Comparison of ENCODE assay signal across 8 mouse cellular contexts in the genomic region with DNA sequence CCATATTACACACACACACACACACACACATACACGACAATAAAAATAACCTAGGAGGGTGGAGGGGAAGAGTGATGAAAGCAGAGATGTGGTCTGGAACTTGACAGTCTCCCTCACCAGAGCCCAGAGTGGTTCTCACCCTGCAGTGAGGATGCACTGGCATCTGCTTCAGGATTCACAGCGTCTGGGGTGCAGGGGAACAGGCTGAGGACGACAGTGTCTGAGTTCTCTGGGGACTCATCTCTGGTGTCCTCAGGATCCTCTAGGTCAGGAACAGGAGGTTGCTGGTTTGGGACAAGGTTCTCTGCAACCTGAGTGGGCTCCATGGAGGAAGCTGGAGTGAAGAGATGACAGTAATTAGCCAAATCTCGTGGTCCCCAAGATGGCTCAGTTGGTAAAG. TPM values are rescaled to one million over a fixed set of nuclear protein-coding genes. Genes with fewer than 3 reads are reported as not detected.
DNase-seq lines count a peak whose midpoint lies in the region; ATAC-seq and TF ChIP-seq lines count a peak whose summit lies in the region.
"Had no signal": no experiment of that assay in that cellular context is flagged by ENCODE, and none has a peak within 500 bp of the region (broad histone marks: within the 10 kb centered on the region; RNA-seq: fewer than 3 reads in every experiment).

No protein-coding gene starts in this region.

- TF ChIP-seq CTCF in lung, postnatal 0 days (IDR thresholded peaks at IDR 0.05), result no peak
- no peak for TF ChIP-seq CTCF in forebrain, postnatal 0 days (IDR thresholded peaks at IDR 0.05; ENCODE audit: low read depth)
- TF ChIP-seq CTCF in stomach, postnatal 0 days (IDR thresholded peaks at IDR 0.05; ENCODE audit: low read depth), result no peak

- peaks cover 14% of the 10 kb centered on the region; the same call in 1 of the 2 replicates for H3K4me1 ChIP-seq in lung, postnatal 0 days (ENCODE audit: insufficient read depth, low read depth, low read length)
- peaks cover 16% of the 10 kb centered on the region for H3K4me1 ChIP-seq in forebrain, postnatal 0 days (ENCODE audit: insufficient read depth)
- peaks cover 48% of the 10 kb centered on the region for H3K4me1 ChIP-seq in liver, embryonic 12.5 days
- H3K4me1 ChIP-seq in stomach, postnatal 0 days (replicated peaks; ENCODE audit: control insufficient read depth, insufficient read depth), result peaks cover 2% of the 10 kb centered on the region; the same call in 1 of the 2 replicates

- no peaks in the 10 kb centered on the region for H3K9me3 ChIP-seq in lung, postnatal 0 days (ENCODE audit: low read length)
- H3K9me3 ChIP-seq in forebrain, postnatal 0 days (ENCODE audit: low read length), result no peaks in the 10 kb centered on the region
- no peaks in the 10 kb centered on the region for H3K9me3 ChIP-seq in liver, embryonic 12.5 days (replicated peaks)
- H3K9me3 ChIP-seq in stomach, postnatal 0 days (ENCODE audit: control insufficient read depth, low read length), result no peaks in the 10 kb centered on the region

- H3K4me3 ChIP-seq in lung, postnatal 0 days (ENCODE audit: low read depth, low read length), result peak overlapping the region; percentile 45; the same call in 1 of the 2 replicates
- no peak overlapping the region for H3K4me3 ChIP-seq in forebrain, postnatal 0 days (ENCODE audit: low read depth, low read length)
- H3K4me3 ChIP-seq in liver, embryonic 12.5 days, result peak overlapping the region; percentile 84
- no peak overlapping the region for H3K4me3 ChIP-seq in stomach, postnatal 0 days (ENCODE audit: low read depth, low read length)

- ATAC-seq in lung, postnatal 0 days, result no peak
- no peak for ATAC-seq in forebrain, postnatal 0 days
- ATAC-seq in liver, embryonic 12.5 days, result no peak
- ATAC-seq in stomach, postnatal 0 days (ENCODE audit: low FRiP score, low TSS enrichment), result no peak

- H3K27ac ChIP-seq in lung, postnatal 0 days (ENCODE audit: low read length), result no peak overlapping the region
- H3K27ac ChIP-seq in forebrain, postnatal 0 days (ENCODE audit: low read depth, low read length), result no peak overlapping the region
- H3K27ac ChIP-seq in liver, embryonic 12.5 days, result peak overlapping the region; percentile 85
- no peak overlapping the region for H3K27ac ChIP-seq in stomach, postnatal 0 days (replicated peaks)

- peak overlapping the region; percentile 63; the same call in 1 of the 2 replicates for H3K4me2 ChIP-seq in lung, postnatal 0 days (replicated peaks; ENCODE audit: low read depth, low read length)
- peak overlapping the region; percentile 67; the same call in 1 of the 2 replicates for H3K4me2 ChIP-seq in forebrain, postnatal 0 days (ENCODE audit: low read depth)
- peak overlapping the region; percentile 81 for H3K4me2 ChIP-seq in liver, embryonic 12.5 days
- H3K4me2 ChIP-seq in stomach, postnatal 0 days (replicated peaks; ENCODE audit: low read depth), result peak overlapping the region; percentile 60

- WGBS in lung, postnatal 0 days, result 71% methylated on average over 4 of the region's 4 CpGs
- 84% methylated on average over 4 of the region's 4 CpGs for WGBS in forebrain, postnatal 0 days
- 58% methylated on average over 4 of the region's 4 CpGs for WGBS in liver, embryonic 12.5 days (ENCODE audit: insufficient replicate concordance)
- WGBS in stomach, postnatal 0 days, result 74% methylated on average over 4 of the region's 4 CpGs

- no peaks in the 10 kb centered on the region for H3K27me3 ChIP-seq in lung, postnatal 0 days (replicated peaks; ENCODE audit: insufficient read depth, low read length)
- H3K27me3 ChIP-seq in forebrain, postnatal 0 days (ENCODE audit: insufficient read depth, low read length), result no peaks in the 10 kb centered on the region
- H3K27me3 ChIP-seq in liver, embryonic 12.5 days (replicated peaks), result no peaks in the 10 kb centered on the region
- no peaks in the 10 kb centered on the region for H3K27me3 ChIP-seq in stomach, postnatal 0 days (ENCODE audit: control insufficient read depth, insufficient read depth, low read length)

- no peak for DNase-seq in lung, postnatal 0 days (ENCODE audit: low spot score)
- no peak for DNase-seq in lung, postnatal 25 days (ENCODE audit: low spot score)
- DNase-seq in forebrain, postnatal 0 days, result no peak
- DNase-seq in stomach, postnatal 0 days (ENCODE audit: low spot score), result no peak
- no peak for DNase-seq in cerebellum, postnatal 4 days (ENCODE audit: low spot score in 2 of 2)
- no peak for DNase-seq in cerebellum, adult 11 months
- DNase-seq: left cerebral cortex, postnatal 4 days had no signal

- no peak for TF ChIP-seq EP300 in lung, postnatal 0 days (IDR thresholded peaks at IDR 0.05)
- no peak for TF ChIP-seq EP300 in stomach, postnatal 0 days (optimal IDR thresholded peaks at IDR 0.05)

- peaks cover 4% of the 10 kb centered on the region; the same call in 1 of the 2 replicates for H3K36me3 ChIP-seq in lung, postnatal 0 days (ENCODE audit: insufficient read depth, low read length)
- peaks cover 32% of the 10 kb centered on the region; the same call in 1 of the 2 replicates for H3K36me3 ChIP-seq in forebrain, postnatal 0 days (ENCODE audit: insufficient read depth)
- peaks cover 62% of the 10 kb centered on the region for H3K36me3 ChIP-seq in liver, embryonic 12.5 days
- H3K36me3 ChIP-seq in stomach, postnatal 0 days (ENCODE audit: control insufficient read depth, insufficient read depth, low read length), result peaks cover 8% of the 10 kb centered on the region

- H3K9ac ChIP-seq in lung, postnatal 0 days (replicated peaks; ENCODE audit: low read depth), result no peak overlapping the region
- no peak overlapping the region; the same call in 1 of the 2 replicates for H3K9ac ChIP-seq in forebrain, postnatal 0 days
- peak overlapping the region; percentile 78 for H3K9ac ChIP-seq in liver, embryonic 12.5 days
- H3K9ac ChIP-seq in stomach, postnatal 0 days (ENCODE audit: low read length), result no peak overlapping the region

RNA-seq across cellular contexts. Expression of gene Rfxank, which starts 1.1 kb away (rescaled TPM):
- 11.9 and 12.7 TPM in 2 replicates for polyA plus RNA-seq in lung, postnatal 0 days (2015; fragmentation: Nextera tagmentation; extraction: Ambion mirVana)
- 8.5 and 10.2 TPM in 2 replicates for total RNA-seq in forebrain, postnatal 0 days (2014; rRNA removed)
- 6.0 and 7.9 TPM in 2 replicates for polyA plus RNA-seq in forebrain, postnatal 0 days (2015; fragmentation: Nextera tagmentation; extraction: Ambion mirVana)
- polyA plus RNA-seq in liver, embryonic 12.5 days (2016; fragmentation: Nextera tagmentation; extraction: Ambion mirVana), result 9.6 and 9.8 TPM in 2 replicates
- 8.9 and 9.8 TPM in 2 replicates for polyA plus RNA-seq in stomach, postnatal 0 days (2015; fragmentation: Nextera tagmentation; extraction: Ambion mirVana)

RNA-seq across cellular contexts. Expression of gene Borcs8, which starts 1.4 kb away (rescaled TPM):
- polyA plus RNA-seq in lung, postnatal 0 days (2015; fragmentation: Nextera tagmentation; extraction: Ambion mirVana), result 33.4 and 34.2 TPM in 2 replicates
- 59.3 and 74.9 TPM in 2 replicates for total RNA-seq in forebrain, postnatal 0 days (2014; rRNA removed)
- 56.5 and 64.4 TPM in 2 replicates for polyA plus RNA-seq in forebrain, postnatal 0 days (2015; fragmentation: Nextera tagmentation; extraction: Ambion mirVana)
- 25.1 and 28.8 TPM in 2 replicates for polyA plus RNA-seq in liver, embryonic 12.5 days (2016; fragmentation: Nextera tagmentation; extraction: Ambion mirVana)
- polyA plus RNA-seq in stomach, postnatal 0 days (2015; fragmentation: Nextera tagmentation; extraction: Ambion mirVana), result 30.1 and 30.5 TPM in 2 replicates

RNA-seq across cellular contexts. Expression of gene Mef2b, which starts 1.6 kb away (rescaled TPM):
- 0.11 and 0.29 TPM in 2 replicates for polyA plus RNA-seq in lung, postnatal 0 days (2015; fragmentation: Nextera tagmentation; extraction: Ambion mirVana)
- total RNA-seq in forebrain, postnatal 0 days (2014; rRNA removed), result 0.90 TPM in 1 of 2 replicates, not detected in the other
- 1.3 and 1.7 TPM in 2 replicates for polyA plus RNA-seq in forebrain, postnatal 0 days (2015; fragmentation: Nextera tagmentation; extraction: Ambion mirVana)
- polyA plus RNA-seq in liver, embryonic 12.5 days (2016; fragmentation: Nextera tagmentation; extraction: Ambion mirVana), result 0.23 and 0.36 TPM in 2 replicates
- 0.10 TPM in 1 of 2 replicates, not detected in the other for polyA plus RNA-seq in stomach, postnatal 0 days (2015; fragmentation: Nextera tagmentation; extraction: Ambion mirVana)

RNA-seq across cellular contexts. Expression of gene Nr2c2ap, which starts 6.8 kb away (rescaled TPM):
- 27.8 and 32.0 TPM in 2 replicates for polyA plus RNA-seq in lung, postnatal 0 days (2015; fragmentation: Nextera tagmentation; extraction: Ambion mirVana)
- 6.6 and 7.2 TPM in 2 replicates for total RNA-seq in forebrain, postnatal 0 days (2014; rRNA removed)
- polyA plus RNA-seq in forebrain, postnatal 0 days (2015; fragmentation: Nextera tagmentation; extraction: Ambion mirVana), result 55.9 and 58.0 TPM in 2 replicates
- 30.9 and 33.0 TPM in 2 replicates for polyA plus RNA-seq in liver, embryonic 12.5 days (2016; fragmentation: Nextera tagmentation; extraction: Ambion mirVana)
- 31.9 and 33.6 TPM in 2 replicates for polyA plus RNA-seq in stomach, postnatal 0 days (2015; fragmentation: Nextera tagmentation; extraction: Ambion mirVana)

RNA-seq across cellular contexts. Expression of gene Ncan, which starts 17.2 kb away (rescaled TPM):
- polyA plus RNA-seq in lung, postnatal 0 days (2015; fragmentation: Nextera tagmentation; extraction: Ambion mirVana), result 0.05 and 0.06 TPM in 2 replicates
- total RNA-seq in forebrain, postnatal 0 days (2014; rRNA removed), result 316 and 372 TPM in 2 replicates
- polyA plus RNA-seq in forebrain, postnatal 0 days (2015; fragmentation: Nextera tagmentation; extraction: Ambion mirVana), result 112 and 209 TPM in 2 replicates
- not detected in 2 replicates for polyA plus RNA-seq in liver, embryonic 12.5 days (2016; fragmentation: Nextera tagmentation; extraction: Ambion mirVana)
- 0.17 and 0.27 TPM in 2 replicates for polyA plus RNA-seq in stomach, postnatal 0 days (2015; fragmentation: Nextera tagmentation; extraction: Ambion mirVana)

Comparison
In these comparisons a context has a peak if more than half of its experiments do, and no peak if none do; other contexts are left out.
1. H3K4me3 ChIP-seq: peak in lung, postnatal 0 days (single experiment) and liver, embryonic 12.5 days (single experiment); none in forebrain, postnatal 0 days (single experiment) and stomach, postnatal 0 days (single experiment).
2. Peak in every context shown above with its lines, with median percentiles within 50 percentile points of each other: H3K4me2 ChIP-seq.